Comparison of ENCODE assay signal across 19 mouse cellular contexts in genomic region chr11:33388685-33389084, GRCm38 (mm10).
DNase-seq lines count a peak whose midpoint lies in the region; ATAC-seq and TF ChIP-seq lines count a peak whose summit lies in the region.
"Had no signal": no experiment of that assay in that cellular context is flagged by ENCODE, and none has a peak within 500 bp of the region (broad histone marks: within the 10 kb centered on the region; RNA-seq: fewer than 3 reads in every experiment).

No protein-coding gene starts in this region.

- peak; percentile 18 to 60 for DNase-seq in cerebellum, adult 2 months
- DNase-seq in right cerebral cortex, adult 18-20 months = peak; percentile 7
- no peak for DNase-seq in right cerebral cortex, postnatal 10 days (ENCODE audit: low spot score in 2 of 2)
- DNase-seq in cerebellum, adult 8-10 months = peak; percentile 10
- peak; percentile 27 for DNase-seq in telencephalon, adult 2 months (ENCODE audit: low read depth, low spot score)
- DNase-seq: adrenal gland, postnatal 10 days; gastrocnemius, postnatal 10 days; heart, adult 2 months; kidney, adult 11 months; kidney, adult 9 months had no signal

- H3K9ac ChIP-seq in forebrain, embryonic 15.5 days (replicated peaks) = no peak overlapping the region
- H3K9ac ChIP-seq in intestine, embryonic 15.5 days = no peak overlapping the region
- H3K9ac ChIP-seq: embryonic facial prominence, embryonic 12.5 days; heart, embryonic 15.5 days; hindbrain, embryonic 14.5 days had no signal

- no peak overlapping the region; the same call in 1 of the 2 replicates for H3K27ac ChIP-seq in cerebellum, adult 2 months (ENCODE audit: insufficient read depth, low read length)
- H3K27ac ChIP-seq in forebrain, embryonic 15.5 days (replicated peaks) = no peak overlapping the region
- no peak overlapping the region for H3K27ac ChIP-seq in intestine, embryonic 15.5 days
- H3K27ac ChIP-seq: embryonic facial prominence, embryonic 12.5 days; heart, adult 2 months; heart, embryonic 15.5 days; hindbrain, embryonic 10.5 days; hindbrain, embryonic 14.5 days had no signal

- peaks cover 3% of the 10 kb centered on the region; the same call in 1 of the 2 replicates for H3K4me1 ChIP-seq in cerebellum, adult 2 months (ENCODE audit: control insufficient read depth, insufficient read depth, low read length)
- H3K4me1 ChIP-seq in forebrain, embryonic 15.5 days = no peaks in the 10 kb centered on the region
- no peaks in the 10 kb centered on the region for H3K4me1 ChIP-seq in intestine, embryonic 15.5 days (replicated peaks)
- H3K4me1 ChIP-seq: embryonic facial prominence, embryonic 12.5 days; heart, embryonic 15.5 days; hindbrain, embryonic 10.5 days had no signal

- no peak for TF ChIP-seq CTCF in cerebellum, adult 2 months (IDR thresholded peaks at IDR 0.05; ENCODE audit: borderline replicate concordance, insufficient read depth, low read depth, low read length)

- WGBS in cerebellum, adult 2 months = 12% methylated on average over 2 of the region's 2 CpGs
- WGBS in forebrain, embryonic 15.5 days = 87% methylated on average over 2 of the region's 2 CpGs
- 82% methylated on average over 2 of the region's 2 CpGs for WGBS in intestine, embryonic 15.5 days

- H3K36me3 ChIP-seq in forebrain, embryonic 15.5 days = no peaks in the 10 kb centered on the region
- no peaks in the 10 kb centered on the region for H3K36me3 ChIP-seq in intestine, embryonic 15.5 days
- H3K36me3 ChIP-seq: embryonic facial prominence, embryonic 12.5 days; heart, embryonic 15.5 days; hindbrain, embryonic 10.5 days had no signal

- ATAC-seq in cerebellum, adult (ENCODE audit: insufficient number of reproducible peaks, low FRiP score, low TSS enrichment) = no peak; the same call in 1 of the 2 replicates
- ATAC-seq in forebrain, embryonic 15.5 days (replicated peaks) = no peak
- no peak for ATAC-seq in intestine, embryonic 15.5 days
- ATAC-seq: forebrain, embryonic 16.5 days had no signal

- TF ChIP-seq POLR2A in cerebellum, adult 2 months (IDR thresholded peaks at IDR 0.05; ENCODE audit: borderline replicate concordance, insufficient read depth, low read length) = no peak

- H3K4me2 ChIP-seq in forebrain, embryonic 15.5 days (replicated peaks) = no peak overlapping the region
- no peak overlapping the region for H3K4me2 ChIP-seq in intestine, embryonic 15.5 days (replicated peaks)
- H3K4me2 ChIP-seq: embryonic facial prominence, embryonic 12.5 days; heart, embryonic 11.5 days; heart, embryonic 15.5 days; hindbrain, embryonic 14.5 days had no signal

- no peak overlapping the region for H3K4me3 ChIP-seq in cerebellum, adult 2 months (replicated peaks; ENCODE audit: insufficient read depth, low read depth, low read length)
- H3K4me3 ChIP-seq in forebrain, embryonic 15.5 days = no peak overlapping the region
- H3K4me3 ChIP-seq in intestine, embryonic 15.5 days (replicated peaks) = no peak overlapping the region
- H3K4me3 ChIP-seq: embryonic facial prominence, embryonic 12.5 days; heart, adult 2 months; heart, embryonic 15.5 days; hindbrain, embryonic 10.5 days had no signal

- no peaks in the 10 kb centered on the region for H3K27me3 ChIP-seq in cerebellum, adult 2 months (ENCODE audit: control insufficient read depth, insufficient read depth, low read length)
- H3K27me3 ChIP-seq in forebrain, embryonic 15.5 days = no peaks in the 10 kb centered on the region
- H3K27me3 ChIP-seq in intestine, embryonic 15.5 days (replicated peaks) = no peaks in the 10 kb centered on the region
- H3K27me3 ChIP-seq: embryonic facial prominence, embryonic 12.5 days; heart, embryonic 15.5 days had no signal

- no peaks in the 10 kb centered on the region for H3K9me3 ChIP-seq in forebrain, embryonic 15.5 days
- no peaks in the 10 kb centered on the region for H3K9me3 ChIP-seq in intestine, embryonic 15.5 days
- H3K9me3 ChIP-seq: embryonic facial prominence, embryonic 12.5 days; heart, embryonic 15.5 days; hindbrain, embryonic 10.5 days had no signal

Comparison
In these comparisons a context has a peak if more than half of its experiments do, and no peak if none do; other contexts are left out.
1. DNase-seq: peak in cerebellum, adult 2 months (2 of 2), right cerebral cortex, adult 18-20 months (single experiment), cerebellum, adult 8-10 months (single experiment) and telencephalon, adult 2 months (single experiment); none in right cerebral cortex, postnatal 10 days (0 of 2).